ENCODE assay signal across 8 mouse cellular contexts in the genomic region with DNA sequence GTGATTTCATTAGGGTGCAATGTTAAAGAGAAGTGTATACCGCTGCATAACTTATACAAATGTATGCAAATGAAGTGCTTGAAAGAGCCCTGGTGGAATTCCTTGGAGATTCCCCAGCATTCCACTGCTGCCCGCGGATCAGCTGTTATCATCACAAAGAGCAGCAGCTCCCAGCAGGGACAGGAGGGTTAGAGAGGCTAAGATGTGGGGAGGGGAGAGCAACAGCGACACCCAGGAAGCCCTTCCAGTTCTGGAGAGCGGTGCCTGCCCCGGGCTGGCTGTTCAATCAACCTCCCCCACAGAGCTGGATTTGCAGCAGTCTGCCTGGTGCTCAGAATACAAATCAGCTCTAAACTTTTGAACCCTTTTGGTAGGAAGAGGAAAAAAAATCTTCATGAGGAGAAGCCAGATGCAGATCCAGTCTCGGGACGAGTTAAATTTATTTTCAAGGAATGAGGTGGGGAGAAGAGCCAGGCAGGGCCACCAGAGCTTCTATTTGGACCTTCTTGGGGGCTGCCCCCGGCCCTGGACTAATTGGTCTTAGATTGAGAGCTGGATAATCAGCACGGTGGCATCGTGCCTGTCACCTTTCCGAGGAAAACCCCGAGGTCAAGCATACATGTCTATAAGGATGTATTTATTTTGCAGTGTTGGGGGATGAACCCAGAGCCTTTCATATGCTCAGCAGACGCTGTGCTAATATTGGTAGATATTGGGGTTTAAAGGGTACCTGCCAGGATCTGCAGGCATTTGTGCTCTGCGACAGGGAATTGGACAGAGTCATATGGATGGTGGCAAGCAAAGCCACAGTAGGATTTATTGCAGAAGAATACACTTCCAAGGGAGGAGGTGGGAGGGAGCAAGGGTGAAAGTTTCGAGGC.
A peak's percentile ranks its signal among the peaks of the same experiment; 100 is the strongest.
DNase-seq lines count a peak whose midpoint lies in the region; ATAC-seq lines count a peak whose summit lies in the region.

No protein-coding gene starts in this region.

- no peaks in the 10 kb centered on the region for H3K9me3 ChIP-seq in forebrain, embryonic 14.5 days (replicated peaks; ENCODE audit: control insufficient read depth, low read length)
- no peaks in the 10 kb centered on the region for H3K9me3 ChIP-seq in kidney, embryonic 14.5 days (ENCODE audit: control insufficient read depth, low read length)
- no peaks in the 10 kb centered on the region for H3K9me3 ChIP-seq in limb, embryonic 12.5 days

- H3K27ac ChIP-seq in forebrain, embryonic 14.5 days (ENCODE audit: low read depth, low read length): peak overlapping the region; percentile 68; the same call in 1 of the 2 replicates
- H3K27ac ChIP-seq in kidney, embryonic 14.5 days (ENCODE audit: low read depth, low read length): peak overlapping the region; percentile 24; the same call in 1 of the 2 replicates
- H3K27ac ChIP-seq in limb, embryonic 12.5 days: no peak overlapping the region

- H3K36me3 ChIP-seq in forebrain, embryonic 14.5 days (ENCODE audit: control insufficient read depth, insufficient read depth, low read length): no peaks in the 10 kb centered on the region
- H3K36me3 ChIP-seq in kidney, embryonic 14.5 days (ENCODE audit: control insufficient read depth, insufficient read depth, low read length): no peaks in the 10 kb centered on the region
- H3K36me3 ChIP-seq in limb, embryonic 12.5 days: no peaks in the 10 kb centered on the region

- H3K9ac ChIP-seq in forebrain, embryonic 14.5 days (ENCODE audit: low read length): no peak overlapping the region
- peak overlapping the region; percentile 44; the same call in 1 of the 2 replicates for H3K9ac ChIP-seq in kidney, embryonic 14.5 days (ENCODE audit: low read depth, low read length)
- H3K9ac ChIP-seq in limb, embryonic 12.5 days (replicated peaks): no peak overlapping the region

- DNase-seq in adrenal gland, adult (ENCODE audit: inconsistent age in 2 of 2, low spot score in 1 of 2): peak; percentile 55 to 67
- no peak for DNase-seq in adrenal gland, adult 8-10 months
- peak; percentile 97 for DNase-seq in ES-CJ7 (ENCODE audit: low read depth, low spot score)
- DNase-seq in forebrain, embryonic 14.5 days (ENCODE audit: low spot score): peak; percentile 94
- peak; percentile 53 for DNase-seq in right cerebral cortex, postnatal 14 days
- no peak for DNase-seq in gastrocnemius, postnatal 25 days

- peaks cover 24% of the 10 kb centered on the region for H3K4me1 ChIP-seq in forebrain, embryonic 14.5 days (ENCODE audit: control insufficient read depth, insufficient read depth, low read length)
- peaks cover 20% of the 10 kb centered on the region for H3K4me1 ChIP-seq in kidney, embryonic 14.5 days (ENCODE audit: control insufficient read depth, insufficient read depth, low read length)
- peaks cover 9% of the 10 kb centered on the region for H3K4me1 ChIP-seq in limb, embryonic 12.5 days (replicated peaks)

- ATAC-seq in forebrain, embryonic 14.5 days: peak; percentile 94
- peak; percentile 84 for ATAC-seq in kidney, embryonic 14.5 days (ENCODE audit: low FRiP score, low TSS enrichment)
- ATAC-seq in limb, embryonic 12.5 days (ENCODE audit: insufficient number of reproducible peaks, insufficient read depth, low FRiP score, low TSS enrichment, low read depth): no peak

- H3K27me3 ChIP-seq in forebrain, embryonic 14.5 days (replicated peaks; ENCODE audit: control insufficient read depth, insufficient read depth, low read length): no peaks in the 10 kb centered on the region; the same call in 1 of the 2 replicates
- H3K27me3 ChIP-seq in kidney, embryonic 14.5 days (ENCODE audit: control insufficient read depth, insufficient read depth, low read length): no peaks in the 10 kb centered on the region
- no peaks in the 10 kb centered on the region for H3K27me3 ChIP-seq in limb, embryonic 12.5 days

- no peak overlapping the region for H3K4me3 ChIP-seq in forebrain, embryonic 14.5 days (ENCODE audit: low read depth, low read length)
- H3K4me3 ChIP-seq in kidney, embryonic 14.5 days (ENCODE audit: low read length): no peak overlapping the region
- H3K4me3 ChIP-seq in limb, embryonic 12.5 days (replicated peaks): no peak overlapping the region

- WGBS in forebrain, embryonic 14.5 days: 2% methylated on average over 16 of the region's 16 CpGs
- 6% methylated on average over 16 of the region's 16 CpGs for WGBS in kidney, embryonic 14.5 days
- WGBS in limb, embryonic 12.5 days: 9% methylated on average over 16 of the region's 16 CpGs

- peak overlapping the region; percentile 14; the same call in 1 of the 2 replicates for H3K4me2 ChIP-seq in forebrain, embryonic 14.5 days (ENCODE audit: low read length)
- peak overlapping the region; percentile 34; the same call in 1 of the 2 replicates for H3K4me2 ChIP-seq in kidney, embryonic 14.5 days (replicated peaks; ENCODE audit: low read depth, low read length)
- H3K4me2 ChIP-seq in limb, embryonic 12.5 days: peak overlapping the region; percentile 20

Comparison
In these comparisons a context has a peak if more than half of its experiments do, and no peak if none do; other contexts are left out.
1. DNase-seq: peak in adrenal gland, adult (2 of 2), ES-CJ7 (single experiment), forebrain, embryonic 14.5 days (single experiment) and right cerebral cortex, postnatal 14 days (single experiment); none in adrenal gland, adult 8-10 months (single experiment) and gastrocnemius, postnatal 25 days (single experiment).
2. Peak in every context shown above with its lines, with median percentiles within 50 percentile points of each other: H3K4me2 ChIP-seq.